Mouse (Mus musculus) E14TG2a.4 (cell line): ENCODE measurements around the gene Galnt10.

Experiments
- CTCF ChIP-seq: conservative IDR thresholded peaks from 2 replicates; pipeline ENCODE4 v1.5.1; 2014; ENCODE audit warnings: low read length
- NANOG ChIP-seq: IDR thresholded peaks from 2 replicates; pipeline ENCODE4 v1.6.1; 2014; ENCODE audit warnings: borderline replicate concordance, low read length, mixed read lengths
- POU5F1 ChIP-seq: IDR thresholded peaks from 2 replicates; pipeline ENCODE4 v1.6.1; 2014; ENCODE audit warnings: low read length, borderline replicate concordance

- TF ChIP-seq CTCF (no peak), NANOG (no peak), POU5F1 (no peak)
These were observed 156.7 kb downstream of the Galnt10 start for GRCm38 (mm10) chr11:57801766-57802510.
